Mouse (Mus musculus) embryo, embryonic 9.5 days (tissue): ENCODE results near the gene BC049352.

ENCODE experiments used
- DNase-seq: peaks from one replicate; pipeline ENCODE4 v3.0.0-alpha.2; 2017; ENCODE audit errors: extremely low spot score

Gene BC049352

GRCm38 (mm10) chr9:45181770-45182169, at the start of gene BC049352:
BC049352 (plus strand) TSS chr9:45182007.
- no peak for DNase-seq

- peak; percentile 52 for DNase-seq
Measured at GRCm38 (mm10) chr9:45133484-45134310, 48.1 kb upstream of the BC049352 start.

DNA sequence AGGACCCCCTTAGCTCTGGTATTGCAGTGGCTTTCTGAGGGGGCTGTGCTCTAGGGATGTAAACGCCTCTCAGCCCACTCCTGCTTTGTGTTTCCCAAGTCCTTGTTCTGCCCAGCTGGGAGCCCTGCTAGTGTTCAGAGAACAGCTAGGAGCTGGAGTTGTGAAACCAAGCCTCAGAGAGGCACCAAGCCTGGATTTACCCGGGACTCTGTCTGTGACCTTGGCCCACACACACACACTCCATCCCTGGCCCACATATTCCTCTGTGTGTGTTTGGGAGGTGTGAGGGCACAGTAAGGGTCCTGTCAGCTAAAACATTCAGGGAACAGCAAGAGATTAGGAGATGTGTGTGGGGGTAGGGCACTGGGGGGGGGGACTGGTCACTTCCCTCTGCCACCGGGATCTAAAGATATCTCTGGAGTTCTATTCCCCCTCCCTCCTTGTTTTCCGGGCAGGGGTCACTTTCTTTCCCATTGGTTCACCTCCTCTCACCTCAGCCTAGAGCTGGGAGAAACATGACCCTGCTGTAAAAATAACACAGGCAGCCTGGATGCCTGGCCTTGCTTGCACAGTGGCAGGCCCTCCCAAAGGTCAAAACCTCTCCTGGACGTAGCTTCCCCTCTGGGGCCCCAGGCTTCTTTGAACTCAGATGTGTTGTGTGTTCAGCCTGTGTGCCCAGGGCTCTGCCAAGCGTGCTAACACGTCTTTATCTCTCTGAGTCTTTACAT, 45.2 kb upstream of the BC049352 start:
- DNase-seq: peak; percentile 65

DNA sequence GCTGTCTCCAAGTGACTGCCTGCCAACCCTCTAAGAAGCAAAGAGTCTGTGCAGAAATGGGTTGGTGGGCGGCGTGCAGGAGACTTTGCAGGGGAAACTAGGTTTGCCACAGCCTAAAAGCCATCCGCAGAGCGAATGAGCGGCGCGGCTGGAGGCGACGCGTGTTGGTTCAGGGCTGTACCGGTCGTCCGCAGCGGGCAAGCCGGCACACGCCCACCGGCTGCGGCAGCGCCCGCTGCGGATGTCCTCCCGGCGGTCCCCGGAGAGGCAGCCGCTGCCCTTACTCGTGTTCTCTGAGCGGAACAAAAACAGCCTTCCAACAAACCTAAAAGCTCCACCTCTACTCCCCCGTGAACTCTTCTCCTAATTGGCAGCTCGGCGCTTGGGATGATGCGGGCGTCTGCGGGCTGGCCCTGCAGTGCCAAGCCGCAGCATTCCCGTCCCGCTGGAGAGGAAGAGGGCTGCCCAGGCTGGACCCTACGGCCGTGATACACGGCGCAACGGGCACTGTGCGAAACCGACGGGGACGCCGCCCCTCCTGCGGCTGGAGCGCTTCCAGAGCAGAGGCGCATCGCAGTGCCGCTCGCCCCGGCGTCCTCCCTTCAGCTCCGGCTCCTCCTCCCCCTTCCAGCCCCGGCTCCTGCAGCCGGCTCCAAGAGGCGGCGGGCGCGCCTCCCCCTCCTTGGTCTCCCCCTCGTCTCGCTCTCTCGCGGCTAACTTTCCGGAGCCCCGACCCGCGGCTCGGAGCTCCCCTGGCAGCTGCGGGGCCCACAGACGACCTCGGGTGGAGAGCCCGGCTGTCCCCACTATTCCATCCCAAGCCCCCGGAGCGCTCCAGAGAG, 43.4 kb upstream of the BC049352 start, which contains the start of gene Scn4b:
TSS of gene Scn4b (plus strand) at position 205 of the 842 bp plus-strand sequence.
- DNase-seq: peak; percentile 49

DNA sequence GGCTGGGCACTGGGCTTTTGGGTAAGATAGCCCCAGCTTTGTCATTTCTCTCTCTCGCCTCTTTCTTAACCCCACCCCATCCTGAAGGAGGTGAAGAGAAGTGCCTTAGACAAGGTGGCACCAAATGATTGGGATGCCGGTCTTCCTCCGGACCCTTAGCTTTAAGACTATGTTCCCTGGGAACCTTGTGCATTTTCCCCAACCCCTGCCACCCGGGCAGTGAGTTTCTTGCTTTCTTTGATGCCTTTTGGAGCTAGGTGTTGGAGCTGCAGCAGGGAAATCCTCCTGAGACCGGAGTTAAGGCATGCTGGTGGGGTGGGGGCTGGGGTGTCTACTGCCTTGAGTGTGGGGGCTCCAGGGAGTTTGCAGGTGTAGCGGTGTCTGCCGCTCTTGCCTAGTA, 42.7 kb upstream of the BC049352 start:
- no peak for DNase-seq

DNA sequence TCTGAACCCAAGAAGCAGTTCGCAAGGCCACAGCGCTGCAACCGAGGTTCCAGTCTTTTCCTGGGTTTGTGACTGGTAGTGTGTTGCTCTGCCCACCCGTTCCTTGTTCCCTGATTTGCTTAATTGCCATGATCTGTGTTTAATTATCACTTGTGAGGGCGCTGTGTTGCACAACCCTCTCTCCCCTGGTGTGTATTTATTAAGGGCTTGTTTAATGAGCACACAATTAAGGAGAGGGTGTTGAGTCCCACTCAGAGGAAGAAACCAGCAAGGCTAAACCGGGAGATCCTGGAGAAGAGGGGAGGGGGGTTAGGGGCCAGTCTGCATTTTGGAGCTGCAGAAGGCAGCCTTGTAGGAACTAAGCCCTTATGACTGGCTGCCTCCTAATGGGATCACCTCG, 40.9 kb upstream of the BC049352 start:
- no peak for DNase-seq

GRCm38 (mm10) chr9:45142686-45143085, 39.1 kb upstream of the BC049352 start:
- DNase-seq: no peak

GRCm38 (mm10) chr9:45145533-45146266, 36.1 kb upstream of the BC049352 start:
- peak; percentile 4 for DNase-seq

- DNase-seq: peak; percentile 73
Measured at GRCm38 (mm10) chr9:45146267-45146597, 35.6 kb upstream of the BC049352 start.

DNA sequence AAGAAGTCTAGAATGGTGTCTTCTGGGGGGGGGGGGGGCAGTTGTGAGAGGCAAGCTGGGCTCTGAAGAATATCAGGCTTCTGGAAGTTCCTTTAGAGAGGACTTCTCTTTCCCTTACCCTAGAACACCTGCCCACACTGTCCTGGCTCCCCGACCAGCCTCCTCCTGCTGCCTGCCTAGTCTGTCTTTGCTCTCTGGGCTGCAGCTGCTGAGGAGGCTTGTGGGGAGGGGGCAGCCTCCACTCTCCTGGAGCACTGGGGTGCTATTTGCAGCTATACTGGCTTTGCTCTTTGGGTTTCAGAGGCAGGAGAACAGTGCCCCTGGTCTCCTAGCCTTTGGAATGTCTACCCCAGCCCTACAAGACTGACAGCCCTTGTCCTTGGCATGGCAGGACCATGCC, 30.9 kb upstream of the BC049352 start:
- DNase-seq: no peak

DNA sequence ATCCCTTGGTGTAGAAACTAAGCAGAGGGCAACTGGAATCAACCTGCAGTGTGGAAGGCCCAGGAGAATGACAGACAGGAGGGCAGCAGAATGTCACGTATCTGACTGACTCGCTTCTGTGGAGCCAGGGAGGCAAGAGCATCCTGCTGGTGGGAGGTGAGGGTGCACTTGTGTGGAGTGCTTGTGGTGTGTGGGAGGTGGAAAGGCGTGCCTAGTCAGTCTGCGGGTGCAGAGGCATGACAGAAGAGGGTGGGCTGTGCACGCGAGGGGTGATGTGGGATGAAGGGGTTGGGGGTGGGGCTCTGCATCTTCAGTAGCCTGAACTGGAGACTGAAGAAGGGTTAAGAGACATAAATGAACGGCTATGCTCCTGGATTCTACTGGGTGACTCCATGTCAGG, 28.4 kb upstream of the BC049352 start:
- DNase-seq: no peak

- DNase-seq: no peak
Measured at GRCm38 (mm10) chr9:45167903-45168302, 13.9 kb upstream of the BC049352 start.

DNA sequence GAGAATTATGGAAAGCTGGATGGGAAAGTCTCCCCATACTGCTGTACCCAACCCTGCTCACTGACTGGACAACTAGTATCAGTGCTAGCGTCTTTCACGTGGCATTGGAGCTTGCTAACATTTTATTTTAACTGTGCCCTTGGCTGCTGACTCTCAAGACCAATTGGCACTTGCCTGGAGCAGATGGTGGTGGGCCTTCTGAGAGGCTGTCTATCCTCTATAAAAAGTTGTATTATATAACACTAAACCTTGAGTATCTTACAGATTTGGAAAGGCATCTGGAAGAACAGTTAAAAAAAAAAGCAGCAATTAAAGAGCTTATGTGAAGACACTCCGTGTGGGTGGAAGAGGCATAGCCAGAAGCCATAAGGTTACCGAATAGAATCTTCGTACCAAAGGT, 11.7 kb upstream of the BC049352 start:
- no peak for DNase-seq

- no peak for DNase-seq
Measured at GRCm38 (mm10) chr9:45171073-45171610, 10.7 kb upstream of the BC049352 start.

- no peak for DNase-seq
Measured at GRCm38 (mm10) chr9:45173475-45173874, 8.3 kb upstream of the BC049352 start.

- no peak for DNase-seq
Measured at GRCm38 (mm10) chr9:45179282-45179681, 2.5 kb upstream of the BC049352 start.

- no peak for DNase-seq
Measured at GRCm38 (mm10) chr9:45182521-45182920, 714 bp downstream of the BC049352 start.

- no peak for DNase-seq
Measured at GRCm38 (mm10) chr9:45183266-45183665, 1.5 kb downstream of the BC049352 start.

GRCm38 (mm10) chr9:45185250-45185649, 3.4 kb downstream of the BC049352 start:
- DNase-seq: no peak

DNA sequence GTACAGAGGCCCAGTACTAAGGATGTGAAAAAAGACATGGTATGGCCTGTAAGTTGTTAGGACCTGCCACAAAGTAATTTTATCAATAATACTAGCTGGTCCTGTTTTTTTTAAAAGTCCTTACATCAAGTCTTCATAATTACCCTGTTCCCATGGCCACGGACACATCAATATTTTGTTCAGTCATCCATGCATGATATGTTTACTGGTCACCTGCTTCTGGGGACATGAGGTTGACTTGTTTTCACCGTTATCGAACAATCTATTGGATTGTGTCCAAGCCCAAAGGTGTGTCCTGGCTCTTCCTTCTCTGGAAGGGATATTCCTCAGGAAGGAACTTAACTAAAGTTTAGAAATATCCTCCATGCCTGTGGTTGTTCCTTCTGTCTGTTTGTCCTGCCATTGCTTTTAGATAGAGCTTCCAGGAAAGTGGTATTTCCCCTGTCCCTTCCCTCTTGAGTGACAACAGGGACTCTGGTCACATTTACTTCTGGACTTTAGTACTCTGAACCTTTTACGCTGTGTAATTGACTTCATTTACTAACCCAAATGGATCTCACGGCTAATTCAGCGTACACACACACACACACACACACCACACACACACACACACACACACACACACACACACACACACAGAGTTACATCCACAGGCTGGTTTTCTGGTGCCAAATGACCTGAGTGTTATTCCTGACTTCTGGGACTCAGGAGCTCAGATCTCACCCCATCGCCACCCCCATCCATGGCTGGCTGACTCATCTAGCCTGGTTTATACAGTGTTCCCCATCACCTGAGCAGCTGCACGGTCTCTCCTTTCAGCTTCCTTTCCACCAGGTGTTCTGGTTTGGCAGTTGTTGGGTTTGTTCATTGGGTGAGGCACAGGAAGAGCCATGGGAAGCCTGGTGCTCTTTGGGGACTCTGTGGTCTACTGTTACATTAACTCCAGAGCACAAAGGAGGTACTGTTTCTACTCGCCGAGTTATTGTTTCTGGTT, 7.1 kb downstream of the BC049352 start:
- no peak for DNase-seq
